Comparison of ENCODE assay signal across 12 mouse cellular contexts in the genomic region with DNA sequence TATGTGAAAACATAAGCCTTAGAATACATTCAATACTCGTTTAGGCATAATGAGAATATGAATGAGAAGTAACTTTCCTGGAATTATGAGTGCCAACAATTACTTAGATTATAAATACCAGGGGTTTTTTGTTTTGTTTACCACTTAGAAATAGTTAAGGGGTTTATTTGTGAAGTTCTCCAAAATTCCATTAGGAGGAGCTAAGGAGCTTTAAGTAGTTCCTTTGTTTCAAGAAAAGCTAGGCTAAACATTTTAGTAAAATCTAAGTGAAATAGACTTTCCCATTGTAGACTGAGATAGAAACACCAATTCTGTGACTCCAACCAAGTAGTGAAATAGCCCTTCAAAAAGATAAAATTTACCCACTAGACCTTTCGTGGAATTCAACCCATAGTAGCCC.
DNase-seq lines count a peak whose midpoint lies in the region; ATAC-seq and TF ChIP-seq lines count a peak whose summit lies in the region.
"Had no signal": no experiment of that assay in that cellular context is flagged by ENCODE, and none has a peak within 500 bp of the region (broad histone marks: within the 10 kb centered on the region; RNA-seq: fewer than 3 reads in every experiment).

No protein-coding gene starts in this region.

- peak; percentile 51 for TF ChIP-seq CTCF in heart, adult 2 months (IDR thresholded peaks at IDR 0.05)

- no peak overlapping the region for H3K9ac ChIP-seq in heart, adult 2 months (ENCODE audit: low read depth, low read length)
- no peak overlapping the region for H3K9ac ChIP-seq in midbrain, embryonic 11.5 days (ENCODE audit: low read length)
- H3K9ac ChIP-seq: neural tube, embryonic 15.5 days had no signal

- no peaks in the 10 kb centered on the region for H3K4me1 ChIP-seq in heart, adult 2 months (ENCODE audit: control insufficient read depth, insufficient read depth, low read length)
- no peaks in the 10 kb centered on the region for H3K4me1 ChIP-seq in midbrain, embryonic 11.5 days (ENCODE audit: control insufficient read depth, insufficient read depth, low read length)
- H3K4me1 ChIP-seq in midbrain, embryonic 10.5 days: no peaks in the 10 kb centered on the region
- H3K4me1 ChIP-seq: heart, embryonic 10.5 days; neural tube, embryonic 15.5 days had no signal

- no peak for TF ChIP-seq POLR2A in heart, adult 2 months (IDR thresholded peaks at IDR 0.05; ENCODE audit: insufficient read depth, low read depth, low read length)

- no peak for ATAC-seq in midbrain, embryonic 11.5 days (ENCODE audit: low FRiP score)

- WGBS in heart, adult 2 months: 63% methylated on average over 2 of the region's 2 CpGs
- 75% methylated on average over 2 of the region's 2 CpGs for WGBS in midbrain, embryonic 11.5 days
- 73% methylated on average over 2 of the region's 2 CpGs for WGBS in midbrain, embryonic 10.5 days

- TF ChIP-seq EP300 in heart, adult 2 months (IDR thresholded peaks at IDR 0.05; ENCODE audit: insufficient read depth, low read depth, low read length): no peak

- no peak overlapping the region for H3K4me3 ChIP-seq in heart, adult 2 months
- H3K4me3 ChIP-seq in midbrain, embryonic 11.5 days (ENCODE audit: low read depth, low read length): no peak overlapping the region
- H3K4me3 ChIP-seq in midbrain, embryonic 10.5 days: no peak overlapping the region
- H3K4me3 ChIP-seq: heart, embryonic 10.5 days; neural tube, embryonic 15.5 days had no signal

- DNase-seq in heart, adult 2 months: no peak
- DNase-seq in heart, adult 18-20 months: no peak
- peak; percentile 26 for DNase-seq in midbrain, embryonic 11.5 days (ENCODE audit: low spot score, missing footprints)
- DNase-seq in midbrain, embryonic 10.5 days (ENCODE audit: low spot score): no peak
- DNase-seq in R1 (ENCODE audit: low read depth, low spot score): peak; percentile 23
- DNase-seq in ovary, postnatal 36 days (ENCODE audit: low spot score): no peak
- DNase-seq in thymus, postnatal 36 days: no peak
- DNase-seq: kidney, adult 18-20 months; right cerebral cortex, postnatal 14 days; thymus, postnatal 4 days had no signal

- no peak overlapping the region for H3K27ac ChIP-seq in heart, adult 2 months
- no peak overlapping the region for H3K27ac ChIP-seq in midbrain, embryonic 11.5 days (ENCODE audit: low read depth, low read length)
- H3K27ac ChIP-seq in midbrain, embryonic 10.5 days (replicated peaks): no peak overlapping the region
- H3K27ac ChIP-seq: heart, embryonic 10.5 days; neural tube, embryonic 15.5 days had no signal

- no peak overlapping the region for H3K4me2 ChIP-seq in midbrain, embryonic 11.5 days
- H3K4me2 ChIP-seq: neural tube, embryonic 15.5 days had no signal

- H3K9me3 ChIP-seq in midbrain, embryonic 11.5 days (ENCODE audit: control insufficient read depth, low read length): no peaks in the 10 kb centered on the region
- no peaks in the 10 kb centered on the region for H3K9me3 ChIP-seq in midbrain, embryonic 10.5 days (replicated peaks)
- H3K9me3 ChIP-seq: heart, embryonic 10.5 days; neural tube, embryonic 15.5 days had no signal

- H3K79me2 ChIP-seq in heart, adult 2 months (replicated peaks; ENCODE audit: control insufficient read depth, insufficient read depth, low read length): no peaks in the 10 kb centered on the region

- no peaks in the 10 kb centered on the region for H3K27me3 ChIP-seq in heart, adult 2 months (ENCODE audit: control insufficient read depth, insufficient read depth, low read length)
- no peaks in the 10 kb centered on the region for H3K27me3 ChIP-seq in midbrain, embryonic 11.5 days (ENCODE audit: control insufficient read depth, insufficient read depth, low read length)
- no peaks in the 10 kb centered on the region for H3K27me3 ChIP-seq in midbrain, embryonic 10.5 days (ENCODE audit: low read depth, poor library complexity, severe bottlenecking)
- H3K27me3 ChIP-seq: neural tube, embryonic 15.5 days had no signal

- H3K36me3 ChIP-seq in heart, adult 2 months (ENCODE audit: control insufficient read depth, insufficient read depth, low read length): no peaks in the 10 kb centered on the region
- H3K36me3 ChIP-seq in midbrain, embryonic 11.5 days (ENCODE audit: control insufficient read depth, insufficient read depth, low read length): no peaks in the 10 kb centered on the region
- H3K36me3 ChIP-seq in midbrain, embryonic 10.5 days: no peaks in the 10 kb centered on the region
- H3K36me3 ChIP-seq: heart, embryonic 10.5 days; neural tube, embryonic 15.5 days had no signal

- intact Hi-C loops in heart, adult 2 months (cut with DNase I): no loop called here

Comparison
In these comparisons a context has a peak if more than half of its experiments do, and no peak if none do; other contexts are left out.
1. DNase-seq: peak in midbrain, embryonic 11.5 days (single experiment) and R1 (single experiment); none in heart, adult 2 months (0 of 2), heart, adult 18-20 months (0 of 2), midbrain, embryonic 10.5 days (single experiment), ovary, postnatal 36 days (single experiment) and thymus, postnatal 36 days (0 of 2).